Mouse (Mus musculus): ENCODE data around the gene Nrg4.

Nrg4 gene

DNA sequence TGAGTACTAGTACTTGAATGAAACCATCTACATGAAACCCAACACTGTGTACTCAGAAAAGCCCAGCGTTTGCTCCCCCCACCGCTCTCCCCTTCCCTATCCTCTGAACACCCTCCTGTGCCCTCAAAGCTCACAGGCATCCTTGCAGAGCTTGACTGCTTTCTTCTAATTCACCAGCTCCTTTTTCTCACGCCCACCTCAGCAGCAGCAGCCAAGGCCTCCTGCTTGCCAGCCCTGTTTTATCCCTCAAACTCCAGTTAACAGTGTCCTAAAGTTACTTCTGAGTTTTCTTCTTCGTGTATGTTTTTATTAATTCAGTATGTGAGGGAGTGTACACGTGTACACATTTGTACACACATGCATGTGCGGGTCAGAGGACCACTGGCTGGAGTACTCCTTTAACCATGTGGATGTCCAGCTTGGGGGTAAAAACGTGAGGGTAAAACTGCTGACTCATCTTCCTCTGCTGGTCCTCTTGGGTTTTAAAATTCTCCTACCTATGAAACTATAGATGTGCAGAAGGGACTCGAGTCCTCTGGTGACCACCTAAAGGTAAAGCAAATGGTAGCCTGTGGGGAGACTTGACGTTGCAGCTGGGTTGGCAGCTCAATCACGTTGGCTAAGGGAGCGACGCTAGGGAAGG is 12.9 kb downstream of the Nrg4 start:
- DNase-seq = no peak

DNA sequence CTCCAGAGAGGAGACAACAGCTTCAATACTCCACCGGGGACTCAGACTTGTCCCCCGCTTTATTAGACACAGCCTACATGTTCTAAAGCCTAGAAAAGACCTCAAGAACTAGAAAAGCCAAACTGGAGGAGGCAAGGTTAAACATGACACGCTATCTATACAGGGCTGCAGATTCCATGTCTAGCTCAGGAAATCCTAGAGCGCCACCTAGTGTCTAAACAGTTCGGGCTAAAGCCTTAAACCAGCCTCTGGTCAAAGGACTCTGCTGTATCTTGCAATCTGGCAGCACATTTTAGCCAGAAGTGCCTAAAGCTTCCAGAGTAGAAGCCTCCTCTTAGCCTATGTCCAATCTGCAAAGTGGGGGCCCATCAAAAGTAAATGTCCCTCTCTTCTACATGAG is 15.1 kb downstream of the Nrg4 start:
- DNase-seq = peak; percentile 89 to 95

DNA sequence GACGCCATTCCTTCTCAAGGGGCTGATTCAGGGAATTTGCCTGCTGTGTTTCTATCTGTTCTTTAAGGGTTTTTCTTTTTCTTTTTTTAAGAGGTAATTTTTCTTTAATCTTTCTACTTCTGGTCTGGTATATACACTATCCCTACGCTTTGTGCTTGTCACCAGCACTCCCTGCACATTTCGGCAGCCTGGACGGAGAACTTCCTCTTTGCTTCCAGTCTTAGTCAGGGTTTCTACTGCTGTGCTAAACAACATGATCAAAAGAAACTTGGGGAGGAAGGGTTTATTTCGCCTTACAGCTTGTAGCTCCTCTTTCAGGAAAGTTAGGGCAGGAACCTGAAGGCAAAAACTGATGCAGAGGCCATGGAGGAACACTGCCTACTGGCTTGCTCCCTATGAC is 18.2 kb downstream of the Nrg4 start:
- DNase-seq = no peak

GRCm38 (mm10) chr9:55307557-55307956 is 19.1 kb downstream of the Nrg4 start:
- no peak for DNase-seq

- no peak for DNase-seq
Observed at GRCm38 (mm10) chr9:55307066-55307465, 19.6 kb downstream of the Nrg4 start.

DNA sequence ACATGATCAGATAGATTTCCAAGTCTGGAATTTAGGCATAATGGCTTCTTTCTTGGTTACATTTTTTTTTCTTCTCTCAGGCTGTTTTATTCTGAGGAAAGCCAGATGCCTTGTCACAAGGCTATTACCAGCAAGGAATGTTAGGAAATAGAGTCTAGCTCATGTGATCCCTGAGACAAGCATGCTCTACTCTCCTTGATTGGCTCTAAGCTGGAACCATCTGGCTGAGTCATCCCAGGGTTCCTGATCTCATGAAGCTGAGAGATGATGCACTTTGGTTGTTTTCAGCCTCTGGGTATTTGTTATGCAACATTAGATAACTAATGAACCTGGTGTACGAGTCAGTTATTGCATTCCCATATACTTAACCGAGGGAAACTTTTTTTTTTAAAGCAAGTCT is 30.4 kb downstream of the Nrg4 start:
- DNase-seq = no peak

GRCm38 (mm10) chr9:55291966-55292365 is 34.7 kb downstream of the Nrg4 start:
- DNase-seq = no peak

GRCm38 (mm10) chr9:55289475-55290198 is 37.0 kb downstream of the Nrg4 start:
- DNase-seq = no peak

GRCm38 (mm10) chr9:55285197-55285596 is 41.4 kb downstream of the Nrg4 start:
- no peak for DNase-seq

- DNase-seq = no peak
Observed at GRCm38 (mm10) chr9:55283516-55283915, 43.1 kb downstream of the Nrg4 start.

GRCm38 (mm10) chr9:55279114-55279825 is 47.4 kb downstream of the Nrg4 start:
- no peak for DNase-seq

DNA sequence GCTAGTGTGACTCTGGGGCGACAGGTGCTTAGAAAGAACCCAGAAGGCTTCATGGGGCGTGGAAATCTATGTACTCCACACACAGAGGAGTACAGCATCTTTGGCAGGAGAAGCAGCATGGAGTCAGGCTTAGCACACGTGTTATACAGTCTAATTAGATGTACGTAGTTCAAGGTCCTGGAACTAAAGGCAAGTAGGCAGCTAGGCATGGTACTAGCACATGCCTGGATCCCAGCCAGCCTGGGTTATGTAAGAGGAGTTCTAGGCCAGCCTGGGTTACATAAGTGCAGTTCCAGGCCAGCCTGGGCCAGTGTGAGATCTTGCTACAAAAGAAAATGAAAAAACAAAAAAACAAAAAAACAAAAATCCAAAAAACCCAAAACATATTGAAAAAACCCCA is 49.1 kb downstream of the Nrg4 start:
- peak; percentile 41 to 43 for DNase-seq

- DNase-seq = peak; percentile 40 to 51
Observed at GRCm38 (mm10) chr9:55273906-55274305, 52.7 kb downstream of the Nrg4 start.

GRCm38 (mm10) chr9:55271960-55272560 is 54.6 kb downstream of the Nrg4 start:
- no peak for DNase-seq

- no peak for DNase-seq
Observed at GRCm38 (mm10) chr9:55264356-55265302, 62.0 kb downstream of the Nrg4 start.

- no peak for DNase-seq
Observed at GRCm38 (mm10) chr9:55259741-55260140, 66.9 kb downstream of the Nrg4 start.

DNA sequence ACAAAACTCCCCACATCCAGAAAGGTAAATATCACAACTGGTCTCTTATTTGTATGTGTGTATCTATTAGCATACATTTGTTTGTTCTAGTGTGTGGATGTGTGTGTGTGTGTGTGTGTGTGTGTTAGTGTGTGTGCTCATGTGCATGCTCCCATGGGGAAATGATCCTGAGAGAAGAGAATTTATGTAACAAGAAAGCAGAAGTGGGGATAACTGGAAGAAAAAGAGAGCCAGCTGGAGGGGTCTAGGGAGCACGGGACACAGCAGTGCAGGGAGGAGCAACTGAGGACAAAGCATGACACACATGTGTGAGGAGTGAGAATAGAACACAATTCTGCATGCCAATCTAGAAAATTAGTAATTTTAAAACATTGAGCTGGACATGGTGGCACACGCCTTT is 69.5 kb downstream of the Nrg4 start:
- no peak for DNase-seq

GRCm38 (mm10) chr9:55255604-55256003 is 71.0 kb downstream of the Nrg4 start:
- no peak for DNase-seq

DNA sequence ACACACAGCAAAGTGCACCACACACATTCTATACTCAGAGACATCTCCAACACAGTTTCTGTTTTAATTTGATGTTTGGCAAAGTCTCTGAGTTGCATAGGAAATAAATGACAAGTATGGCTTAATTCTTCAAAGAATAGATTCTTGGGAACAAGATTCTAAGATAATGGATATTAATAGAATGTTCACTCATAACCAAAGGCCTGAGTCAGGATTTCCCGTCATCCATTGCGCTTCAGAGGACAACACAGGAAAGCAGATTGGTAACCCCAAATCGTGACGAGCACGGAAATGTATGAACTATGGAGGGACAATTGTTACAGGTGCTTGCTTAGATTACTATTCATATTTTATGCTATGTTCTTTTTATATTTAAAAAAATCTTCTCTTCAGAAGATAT is 71.6 kb downstream of the Nrg4 start:
- DNase-seq = no peak

DNA sequence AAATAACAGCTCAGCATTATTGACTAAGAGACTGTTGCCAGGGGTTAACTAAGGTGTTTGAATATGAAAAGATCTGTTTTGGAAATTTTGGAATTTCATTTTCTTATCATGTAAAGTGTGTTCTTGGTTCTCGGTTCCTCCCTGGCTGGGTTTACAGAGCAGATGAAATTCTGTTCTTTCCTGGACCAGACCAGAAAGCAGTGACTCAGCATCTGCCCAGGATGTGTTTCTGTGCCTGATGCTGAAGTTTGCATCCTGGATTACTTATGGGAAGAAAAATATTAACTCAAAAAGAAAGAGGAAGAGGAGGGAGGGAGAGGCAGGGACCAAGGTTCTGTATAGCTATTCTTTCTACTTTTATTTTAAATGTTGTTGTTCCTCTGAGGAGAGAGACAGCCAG is 72.8 kb downstream of the Nrg4 start:
- DNase-seq = no peak

DNA sequence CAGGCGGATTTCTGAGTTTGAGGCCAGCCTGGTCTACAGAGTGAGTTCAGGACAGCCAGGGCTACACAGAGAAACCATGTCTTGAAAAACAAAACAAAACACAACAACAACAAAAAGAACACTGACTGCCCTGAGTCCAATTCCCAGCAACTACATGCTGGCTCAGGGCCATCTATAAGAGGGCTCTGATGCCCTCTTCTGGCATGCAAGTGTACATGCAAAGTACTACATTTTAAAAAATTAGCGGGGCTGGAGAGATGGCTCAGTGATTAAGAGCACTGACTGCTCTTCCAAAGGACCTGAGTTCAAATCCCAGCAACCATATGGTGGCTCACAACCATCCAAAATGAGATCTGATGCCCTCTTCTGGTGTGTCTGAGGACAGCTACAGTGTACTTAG is 74.5 kb downstream of the Nrg4 start:
- peak; percentile 18 to 30 for DNase-seq

DNA sequence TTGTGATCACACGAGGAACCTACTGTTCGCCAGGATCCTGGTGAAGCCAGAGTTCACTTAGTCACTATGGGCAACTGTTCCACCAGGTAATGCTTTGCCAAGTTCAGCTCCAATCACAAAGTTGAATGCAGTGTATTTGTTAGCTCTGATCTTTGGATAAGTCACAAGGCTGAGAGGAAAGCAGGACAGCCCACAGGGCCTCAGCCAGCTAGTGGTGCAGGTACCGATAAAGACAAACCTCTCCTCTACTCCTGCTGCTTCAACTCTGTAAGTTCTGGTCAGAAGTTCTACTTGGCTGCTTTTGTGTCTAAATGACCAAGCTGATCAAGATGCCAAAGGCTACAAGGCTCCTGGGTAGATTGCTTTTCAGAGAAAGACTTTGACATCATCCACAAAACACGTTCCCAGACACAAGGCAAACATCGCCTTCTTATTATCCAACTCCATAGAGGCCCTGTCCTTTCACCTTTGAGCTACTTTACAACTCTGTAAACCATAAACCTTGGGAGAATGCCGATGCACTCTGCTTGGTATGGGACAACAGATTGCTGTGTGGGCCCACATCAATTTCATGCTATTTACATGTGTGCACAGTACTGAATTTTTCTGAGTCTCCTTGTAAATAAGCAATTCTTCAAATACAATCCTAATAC is 75.9 kb downstream of the Nrg4 start:
- DNase-seq = no peak

Data from cerebellum, postnatal 10 days (tissue).